Mouse (Mus musculus) small intestine, adult 2 months (tissue): ENCODE results near the gene Aldh1a2. TPM values are rescaled to one million over a fixed set of nuclear protein-coding genes. Genes with fewer than 3 reads are reported as not detected.

Experiments
- H3K27ac ChIP-seq: fragments of 200-500 bp; 2 replicates; pipeline ENCODE4 v1.5.1; 2012; ENCODE audit warnings: low read depth, low read length, control low read depth, inconsistent platforms; ENCODE audit not compliant: insufficient read depth
- H3K27me3 ChIP-seq: fragments of 200-500 bp; 2 replicates; pipeline ENCODE4 v1.6.1; 2012; ENCODE audit warnings: mild to moderate bottlenecking, moderate library complexity, low read length, inconsistent platforms; ENCODE audit not compliant: control insufficient read depth, insufficient read depth
- H3K36me3 ChIP-seq: fragments of 200-500 bp; 2 replicates; pipeline ENCODE4 v1.6.1; 2012; ENCODE audit warnings: mild to moderate bottlenecking, low read length, control low read depth, inconsistent platforms; ENCODE audit not compliant: control insufficient read depth, insufficient read depth
- H3K4me1 ChIP-seq: fragments of 200-500 bp; 2 replicates; pipeline ENCODE4 v1.6.1; 2012; ENCODE audit warnings: low read length, inconsistent platforms, mixed read lengths; ENCODE audit not compliant: control insufficient read depth, insufficient read depth, insufficient read length
- H3K4me3 ChIP-seq: fragments of 200-500 bp; 2 replicates; pipeline ENCODE4 v1.5.1; 2012; ENCODE audit warnings: low read depth, mild to moderate bottlenecking, control low read depth, inconsistent platforms, low read length, moderate library complexity
- CTCF ChIP-seq: fragments of 200-500 bp; IDR thresholded peaks from 2 replicates; pipeline ENCODE4 v1.5.1; 2012; ENCODE audit warnings: low read depth, mild to moderate bottlenecking, control low read depth, inconsistent platforms, low read length, moderate library complexity, mixed read lengths; ENCODE audit not compliant: insufficient replicate concordance, insufficient read length; ENCODE audit errors: extremely low read depth
- POLR2A ChIP-seq: fragments of 200-500 bp; IDR thresholded peaks from 2 replicates; pipeline ENCODE4 v1.6.1; 2012; ENCODE audit warnings: low read depth, mild to moderate bottlenecking, control low read depth, inconsistent platforms, low read length, moderate library complexity
- WGBS: fragments of 180-500 bp; shearing (Covaris S2); methylation state at CpG from one replicate; pipeline ENCODE4 v1.1.7; 2018; 5-methylcytosine and 5-hydroxymethylcytosine counted together
- polyA plus RNA-seq: library from polyadenylated mRNA; depleted of rRNA; stranded (reverse); fragments of >200 nt; gene quantifications from 2 replicates; pipeline ENCODE4 v1.2.3, GENCODE M21; 2012

Gene Aldh1a2
- polyA plus RNA-seq, 1 experiment, result 6.2 TPM

DNA sequence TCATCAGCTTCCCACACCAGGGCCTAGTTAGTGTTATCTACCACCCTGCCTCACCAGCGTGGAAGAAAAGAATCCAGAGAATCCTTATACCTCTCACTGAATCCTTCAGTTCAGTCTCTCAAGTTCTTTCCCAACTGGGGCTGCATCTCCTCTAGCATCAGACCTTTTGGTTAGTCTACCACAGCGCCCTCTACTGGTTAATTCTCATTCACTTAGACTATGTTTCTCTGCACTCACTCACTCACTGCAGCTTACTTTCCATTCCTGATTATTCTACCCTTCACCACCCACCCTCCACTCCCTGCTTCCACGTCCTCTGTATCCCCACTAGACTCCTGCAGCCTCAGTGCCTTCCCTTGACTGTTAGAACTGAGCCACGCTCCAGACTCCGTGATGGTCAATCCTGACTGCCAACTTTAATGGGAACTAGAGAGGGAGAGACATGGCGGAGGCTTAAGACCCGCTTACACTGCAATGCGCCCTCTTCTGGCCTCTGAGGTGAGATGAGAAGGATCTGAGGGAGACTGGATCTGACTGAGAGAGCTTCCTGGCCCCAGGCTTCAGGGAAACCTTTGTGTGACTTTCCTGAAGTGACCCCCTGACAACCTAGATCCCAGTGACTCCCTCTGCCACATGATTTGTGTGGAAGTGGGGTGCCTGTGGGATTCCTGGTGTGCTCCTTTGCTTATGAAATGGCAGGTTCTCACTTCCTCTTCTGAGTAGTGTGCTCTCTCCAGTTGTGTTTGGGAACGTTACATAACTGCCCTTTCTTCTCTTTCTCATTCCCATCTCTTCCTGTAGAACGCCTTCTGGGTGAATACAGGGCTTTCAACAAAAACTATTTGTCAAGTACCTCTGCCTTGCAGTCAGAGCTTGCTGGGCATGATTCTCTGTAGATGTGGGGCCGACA is 104.9 kb downstream of the Aldh1a2 start:
- no peak for TF ChIP-seq CTCF
- no peak for TF ChIP-seq POLR2A
- no peak overlapping the region for H3K27ac ChIP-seq
- no peak overlapping the region for H3K4me3 ChIP-seq
- H3K27me3 ChIP-seq, result no peaks in the 10 kb centered on the region; the same call in 1 of the 2 replicates
- H3K36me3 ChIP-seq, result no peaks in the 10 kb centered on the region
- peaks cover 2% of the 10 kb centered on the region; the same call in 1 of the 2 replicates for H3K4me1 ChIP-seq
- 70% methylated on average over 11 of the region's 11 CpGs for WGBS

DNA sequence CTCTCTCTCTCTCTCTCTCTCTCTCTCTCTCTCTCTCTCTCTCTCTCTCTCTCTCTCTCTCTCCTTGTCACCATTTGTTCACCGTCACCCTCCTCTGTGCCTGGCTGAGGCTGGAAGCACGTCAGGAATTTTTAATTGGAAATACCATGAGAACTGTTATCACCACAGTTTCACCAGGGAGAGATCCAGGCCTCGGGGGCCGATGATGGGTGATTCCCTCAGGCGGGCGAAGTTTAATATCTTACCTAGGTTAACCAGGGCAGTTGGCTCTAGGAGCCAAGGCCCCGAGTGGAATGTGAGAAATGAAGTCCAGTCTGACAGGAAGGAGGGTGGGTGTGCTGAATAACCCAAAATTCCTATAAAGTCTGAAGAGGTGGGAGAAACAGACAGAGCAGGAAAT is 105.8 kb downstream of the Aldh1a2 start:
- Histone ChIP-seq H3K4me1 (peaks cover 2% of the 10 kb centered on the region; the same call in 1 of the 2 replicates), H3K27me3 (no peaks in the 10 kb centered on the region; the same call in 1 of the 2 replicates), H3K27ac (no peak overlapping the region), H3K4me3 (no peak overlapping the region), H3K36me3 (no peaks in the 10 kb centered on the region)
- WGBS, result 53% methylated on average over 7 of the region's 7 CpGs
- TF ChIP-seq CTCF (no peak), POLR2A (no peak)

DNA sequence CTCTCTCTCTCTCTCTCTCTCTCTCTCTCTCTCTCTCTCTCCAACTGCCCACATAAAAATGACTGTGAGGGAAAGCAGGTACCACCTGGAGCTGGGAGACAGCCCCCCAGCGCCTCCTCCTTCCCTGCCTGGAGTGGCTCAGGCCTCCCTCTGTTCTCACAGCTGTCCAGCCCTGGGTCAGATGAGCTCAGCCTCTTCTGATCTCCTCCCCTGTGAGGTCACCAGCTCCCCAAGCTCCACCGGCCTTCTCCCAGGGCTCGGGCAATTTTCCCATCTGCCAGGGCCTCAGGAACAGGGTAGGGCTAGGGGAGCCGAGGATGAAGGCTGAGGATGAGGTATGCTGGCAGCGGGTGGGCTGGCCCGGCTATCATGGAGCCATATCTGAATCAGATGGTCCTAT is 106.3 kb downstream of the Aldh1a2 start:
- no peaks in the 10 kb centered on the region for H3K36me3 ChIP-seq
- peaks cover 2% of the 10 kb centered on the region; the same call in 1 of the 2 replicates for H3K4me1 ChIP-seq
- 59% methylated on average over 6 of the region's 6 CpGs for WGBS
- H3K27ac ChIP-seq, result no peak overlapping the region
- no peak overlapping the region for H3K4me3 ChIP-seq
- no peaks in the 10 kb centered on the region; the same call in 1 of the 2 replicates for H3K27me3 ChIP-seq
- no peak for TF ChIP-seq POLR2A
- no peak for TF ChIP-seq CTCF

DNA sequence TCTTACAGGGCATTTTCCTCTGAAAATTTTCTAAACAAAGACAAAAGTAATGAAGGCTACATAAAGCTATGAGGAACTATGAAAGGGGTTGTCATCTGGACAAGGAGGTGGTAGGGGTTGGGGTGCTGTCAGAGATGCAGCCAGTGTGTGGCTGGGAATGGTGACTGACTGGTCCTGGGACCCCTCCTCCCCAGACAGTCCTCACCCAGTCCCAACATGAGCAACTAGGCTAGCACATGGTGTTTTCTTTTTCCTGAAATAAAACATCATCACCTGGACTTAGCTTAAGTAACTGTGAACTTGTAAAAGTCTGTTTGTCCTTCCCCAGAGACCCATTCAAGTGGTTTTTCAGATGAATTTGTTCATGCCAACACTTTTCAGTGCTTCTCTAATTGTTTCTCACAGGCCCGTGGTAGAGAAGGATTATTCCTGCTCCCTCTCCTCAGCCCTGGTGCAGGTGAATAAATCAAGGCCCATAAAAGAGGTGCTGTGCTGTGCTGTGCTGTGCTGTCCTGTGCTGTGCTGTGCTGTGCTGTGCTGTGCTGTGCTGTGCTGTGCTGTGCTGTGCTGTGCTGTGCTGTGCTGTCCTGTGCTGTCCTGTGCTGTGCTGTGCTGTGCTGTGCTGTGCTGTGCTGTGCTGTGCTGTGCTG is 107.8 kb downstream of the Aldh1a2 start:
- Histone ChIP-seq H3K27ac (no peak overlapping the region), H3K27me3 (no peaks in the 10 kb centered on the region; the same call in 1 of the 2 replicates), H3K4me3 (no peak overlapping the region), H3K4me1 (peaks cover 2% of the 10 kb centered on the region; the same call in 1 of the 2 replicates), H3K36me3 (no peaks in the 10 kb centered on the region)
- 35% methylated on average over 1 of the region's 1 CpGs for WGBS
- TF ChIP-seq POLR2A, result no peak
- no peak for TF ChIP-seq CTCF

DNA sequence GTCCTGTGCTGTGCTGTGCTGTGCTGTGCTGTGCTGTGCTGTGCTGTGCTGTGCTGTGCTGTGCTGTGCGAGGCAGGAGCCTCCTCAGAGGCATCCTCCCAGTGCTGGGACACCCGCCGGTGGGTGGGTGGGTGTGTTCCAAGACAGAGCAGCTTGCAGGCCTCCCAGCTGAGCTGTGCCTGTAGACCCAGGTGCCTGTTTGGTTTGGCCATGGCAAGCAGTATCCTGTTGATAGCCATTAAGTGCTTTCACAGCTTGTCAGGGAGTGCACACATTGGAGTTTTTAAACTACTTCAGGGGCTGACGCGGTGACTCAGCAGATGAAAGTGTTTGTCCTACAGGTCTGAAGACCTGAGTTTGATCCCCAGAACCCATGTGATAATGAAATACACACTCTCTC is 108.5 kb downstream of the Aldh1a2 start:
- H3K36me3 ChIP-seq, result no peaks in the 10 kb centered on the region
- H3K4me3 ChIP-seq, result no peak overlapping the region
- H3K4me1 ChIP-seq, result peaks cover 2% of the 10 kb centered on the region; the same call in 1 of the 2 replicates
- no peaks in the 10 kb centered on the region; the same call in 1 of the 2 replicates for H3K27me3 ChIP-seq
- TF ChIP-seq POLR2A, result no peak
- TF ChIP-seq CTCF, result no peak
- no peak overlapping the region for H3K27ac ChIP-seq
- 64% methylated on average over 5 of the region's 5 CpGs for WGBS

DNA sequence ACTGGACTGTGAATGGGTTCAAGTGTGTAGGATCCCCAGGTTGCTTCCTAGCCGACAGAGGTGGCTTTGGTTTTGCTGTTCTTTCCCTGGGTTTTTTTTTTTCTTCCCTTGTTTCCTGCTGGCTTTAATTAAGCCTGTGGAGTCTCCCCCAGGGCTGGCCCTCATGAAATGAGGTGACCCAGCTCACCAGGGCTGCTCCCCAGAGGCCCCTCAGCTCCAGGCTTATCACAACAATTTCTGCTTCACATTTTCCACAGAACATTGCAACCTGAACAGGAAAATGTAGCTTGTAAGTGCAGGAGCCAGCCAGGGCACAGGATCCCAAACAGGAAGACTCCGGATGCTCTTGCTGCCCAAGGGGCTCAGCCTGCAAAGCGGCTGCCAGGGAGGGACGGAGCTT is 110.7 kb downstream of the Aldh1a2 start:
- 74% methylated on average over 4 of the region's 4 CpGs for WGBS
- no peak overlapping the region for H3K27ac ChIP-seq
- no peaks in the 10 kb centered on the region for H3K36me3 ChIP-seq

DNA sequence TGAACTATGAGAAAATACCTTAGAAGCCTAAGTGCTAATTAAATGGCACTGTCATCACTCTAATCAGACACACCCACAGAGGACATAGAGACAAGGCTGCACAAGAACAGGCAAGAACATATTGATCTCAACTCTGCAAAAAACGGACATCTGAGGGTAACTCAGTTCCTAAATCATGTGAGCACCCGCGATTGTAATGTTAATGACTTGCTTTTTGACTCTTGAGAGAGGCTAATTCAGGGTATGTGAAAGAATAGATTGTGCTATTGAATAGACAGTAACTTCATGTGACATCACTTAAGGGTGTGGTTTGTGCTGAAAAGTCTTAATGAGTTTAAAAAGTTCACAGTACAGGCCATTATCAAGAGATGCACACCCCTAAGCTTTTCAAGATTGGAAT is 116.1 kb downstream of the Aldh1a2 start:
- H3K27ac ChIP-seq, result no peak overlapping the region
- H3K27me3 ChIP-seq, result no peaks in the 10 kb centered on the region
- H3K4me1 ChIP-seq, result no peaks in the 10 kb centered on the region
- H3K4me3 ChIP-seq, result no peak overlapping the region
- WGBS, result 67% methylated on average over 3 of the region's 3 CpGs
- no peaks in the 10 kb centered on the region for H3K36me3 ChIP-seq
- TF ChIP-seq CTCF, result no peak
- no peak for TF ChIP-seq POLR2A

More for the DNA sequence above, 110.7 kb downstream of the Aldh1a2 start:
- Histone ChIP-seq H3K4me1 (peaks cover 2% of the 10 kb centered on the region; the same call in 1 of the 2 replicates), H3K4me3 (no peak overlapping the region), H3K27me3 (no peaks in the 10 kb centered on the region; the same call in 1 of the 2 replicates)
- TF ChIP-seq CTCF (no peak), POLR2A (no peak)
